Mouse (Mus musculus) neural tube, embryonic 13.5 days (tissue): ENCODE data around the gene Sh3bp4. TPM values are rescaled to one million over a fixed set of nuclear protein-coding genes. Genes with fewer than 3 reads are reported as not detected.

Experiments used
- ATAC-seq: fragments of 200-750 bp; cut with Nextera tagmentation; 2 replicates; pipeline ENCODE4 v1.8.0; 2017; ENCODE audit warnings: low read depth, mild to moderate bottlenecking, moderate TSS enrichment, moderate library complexity
- H3K27ac ChIP-seq: fragments of 300-500 bp; sonication (generic); replicated peaks from 2 replicates; pipeline ENCODE4 v1.5.1; 2015; ENCODE audit warnings: moderate library complexity, mild to moderate bottlenecking, inconsistent platforms
- H3K27me3 ChIP-seq: fragments of 300-500 bp; sonication (generic); 2 replicates; pipeline ENCODE4 v1.6.1; 2015; ENCODE audit warnings: mild to moderate bottlenecking, inconsistent platforms
- H3K36me3 ChIP-seq: fragments of 300-500 bp; sonication (generic); 2 replicates; pipeline ENCODE4 v1.6.1; 2015; ENCODE audit warnings: mild to moderate bottlenecking, inconsistent platforms
- H3K4me1 ChIP-seq: fragments of 300-500 bp; sonication (generic); replicated peaks from 2 replicates; pipeline ENCODE4 v1.6.1; 2015; ENCODE audit warnings: inconsistent platforms
- H3K4me2 ChIP-seq: fragments of 300-500 bp; sonication (generic); 2 replicates; pipeline ENCODE4 v1.6.1; 2015; ENCODE audit warnings: inconsistent platforms, mild to moderate bottlenecking, moderate library complexity
- H3K4me3 ChIP-seq: fragments of 300-500 bp; sonication (generic); 2 replicates; pipeline ENCODE4 v1.5.1; 2015; ENCODE audit warnings: mild to moderate bottlenecking, inconsistent platforms
- H3K9ac ChIP-seq: fragments of 300-500 bp; sonication (generic); 2 replicates; pipeline ENCODE4 v1.6.1; 2015; ENCODE audit warnings: moderate library complexity, mild to moderate bottlenecking, inconsistent platforms
- H3K9me3 ChIP-seq: fragments of 300-500 bp; sonication (generic); 2 replicates; pipeline ENCODE4 v1.6.1; 2016; ENCODE audit warnings: inconsistent platforms
- WGBS: fragments of 180-500 bp; shearing (Covaris S2); methylation state at CpG from one replicate; pipeline ENCODE4 v1.1.7; 2015; 5-methylcytosine and 5-hydroxymethylcytosine counted together
- polyA plus RNA-seq: library from polyadenylated mRNA; unstranded; fragments of >200 nt; fragmentation: Nextera tagmentation; extraction: Ambion mirVana; gene quantifications from 2 replicates; pipeline ENCODE4 v1.2.1, GENCODE M21; 2015

The Sh3bp4 gene
- polyA plus RNA-seq, 1 experiment from 2014 or later = 23.3 TPM

DNA sequence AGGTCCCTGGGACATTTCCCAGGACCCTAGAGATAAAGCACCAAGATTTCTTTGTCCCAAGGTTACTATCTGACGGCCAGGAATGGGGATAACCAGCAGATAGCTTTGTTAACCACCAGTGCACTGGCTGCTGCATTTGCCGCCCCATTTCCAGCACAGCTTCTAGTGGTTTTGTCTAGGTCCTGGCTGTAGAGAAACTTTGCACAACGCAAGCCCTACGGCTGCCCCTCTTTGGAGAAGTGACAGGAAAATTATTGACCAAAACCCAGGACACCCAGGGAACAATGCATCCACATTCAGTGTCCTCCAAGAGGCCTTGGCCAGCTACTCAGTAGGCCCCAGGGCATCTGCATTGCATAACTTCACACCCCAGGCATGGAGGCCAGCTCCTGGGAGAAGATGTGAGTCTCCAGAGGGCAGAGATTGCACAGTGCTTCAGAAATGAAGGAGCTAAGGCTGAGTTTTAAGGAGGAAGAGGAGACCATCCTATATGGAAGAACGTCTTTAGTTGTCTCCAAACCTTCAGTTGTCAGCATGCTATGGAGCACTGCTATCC is 3.2 kb downstream of the Sh3bp4 start:
- WGBS = 54% methylated on average over 5 of the region's 5 CpGs

DNA sequence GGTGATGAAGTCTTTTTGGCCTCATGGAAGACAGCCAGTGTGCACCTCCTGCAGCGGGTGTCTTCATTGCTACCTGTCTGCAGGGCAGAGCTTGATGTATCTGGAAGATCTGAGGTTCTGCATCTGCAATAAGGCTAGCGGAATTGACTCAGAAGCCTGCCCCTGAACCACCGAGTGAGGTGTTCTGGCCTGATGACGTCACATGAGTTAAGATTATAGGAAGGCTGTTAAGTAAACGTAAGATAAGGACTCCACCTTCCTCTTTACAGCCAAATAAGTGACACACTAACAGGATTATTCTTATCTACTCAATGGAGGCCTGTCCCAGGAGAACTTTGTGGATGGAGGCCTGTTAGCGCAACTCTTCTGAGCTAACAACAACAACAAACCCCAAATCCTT is 4.5 kb downstream of the Sh3bp4 start:
- Histone ChIP-seq H3K4me2 (no peak overlapping the region), H3K9ac (no peak overlapping the region), H3K4me3 (no peak overlapping the region), H3K9me3 (no peaks in the 10 kb centered on the region), H3K27ac (no peak overlapping the region), H3K36me3 (no peaks in the 10 kb centered on the region), H3K27me3 (no peaks in the 10 kb centered on the region), H3K4me1 (peaks cover 79% of the 10 kb centered on the region)
- 76% methylated on average over 6 of the region's 6 CpGs for WGBS
- no peak for ATAC-seq

More for the DNA sequence above, 3.2 kb downstream of the Sh3bp4 start:
- H3K9ac ChIP-seq = peak overlapping the region; percentile 92; the same call in 1 of the 2 replicates
- H3K4me1 ChIP-seq = peaks cover 80% of the 10 kb centered on the region
- H3K36me3 ChIP-seq = no peaks in the 10 kb centered on the region
- peak overlapping the region; percentile 81 for H3K4me3 ChIP-seq
- H3K9me3 ChIP-seq = no peaks in the 10 kb centered on the region
- ATAC-seq = no peak
- H3K4me2 ChIP-seq = peak overlapping the region; percentile 77
- H3K27ac ChIP-seq = peak overlapping the region; percentile 94
- no peaks in the 10 kb centered on the region for H3K27me3 ChIP-seq

DNA sequence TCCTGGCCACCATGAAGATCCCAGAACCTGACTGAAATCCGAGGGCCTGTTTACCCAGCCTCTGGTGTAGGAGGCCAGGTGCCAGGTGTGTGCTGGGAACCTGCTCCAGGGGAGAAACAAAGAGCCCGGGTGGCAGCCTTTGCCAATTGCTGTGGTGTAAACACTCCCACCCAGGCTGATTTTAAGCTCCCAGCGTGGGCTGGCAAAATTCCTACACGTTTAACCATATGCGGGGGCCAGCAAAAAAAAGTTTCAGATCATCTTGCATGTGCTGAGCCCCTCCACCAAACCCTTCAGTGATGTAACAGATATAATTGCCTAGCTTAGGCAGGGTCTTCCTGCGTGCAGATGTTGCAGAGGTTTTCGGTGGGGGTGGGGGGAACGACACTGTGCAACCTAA is 4.9 kb downstream of the Sh3bp4 start:
- 72% methylated on average over 8 of the region's 8 CpGs for WGBS
- Histone ChIP-seq H3K27ac (no peak overlapping the region), H3K4me1 (peaks cover 83% of the 10 kb centered on the region), H3K9ac (no peak overlapping the region), H3K4me2 (no peak overlapping the region), H3K36me3 (no peaks in the 10 kb centered on the region), H3K4me3 (no peak overlapping the region), H3K27me3 (no peaks in the 10 kb centered on the region), H3K9me3 (no peaks in the 10 kb centered on the region)
- no peak for ATAC-seq

- Histone ChIP-seq H3K4me1 (peaks cover 95% of the 10 kb centered on the region), H3K36me3 (no peaks in the 10 kb centered on the region), H3K9ac (no peak overlapping the region), H3K4me3 (no peak overlapping the region), H3K4me2 (no peak overlapping the region), H3K9me3 (no peaks in the 10 kb centered on the region), H3K27ac (no peak overlapping the region), H3K27me3 (no peaks in the 10 kb centered on the region)
- 87% methylated on average over 9 of the region's 9 CpGs for WGBS
- no peak for ATAC-seq
Observed at GRCm38 (mm10) chr1:89076777-89077176, 6.6 kb downstream of the Sh3bp4 start.

GRCm38 (mm10) chr1:89078240-89078639 is 8.0 kb downstream of the Sh3bp4 start:
- no peak overlapping the region for H3K9ac ChIP-seq
- no peaks in the 10 kb centered on the region for H3K36me3 ChIP-seq
- H3K4me3 ChIP-seq = no peak overlapping the region
- H3K4me1 ChIP-seq = peaks cover 95% of the 10 kb centered on the region
- 79% methylated on average over 2 of the region's 2 CpGs for WGBS
- no peaks in the 10 kb centered on the region for H3K9me3 ChIP-seq
- H3K27me3 ChIP-seq = no peaks in the 10 kb centered on the region
- H3K27ac ChIP-seq = no peak overlapping the region
- no peak overlapping the region for H3K4me2 ChIP-seq
- no peak for ATAC-seq

GRCm38 (mm10) chr1:89078730-89079129 is 8.5 kb downstream of the Sh3bp4 start:
- Histone ChIP-seq H3K36me3 (no peaks in the 10 kb centered on the region), H3K4me2 (no peak overlapping the region), H3K27ac (no peak overlapping the region), H3K9ac (no peak overlapping the region), H3K27me3 (no peaks in the 10 kb centered on the region), H3K4me3 (no peak overlapping the region), H3K4me1 (peaks cover 92% of the 10 kb centered on the region), H3K9me3 (no peaks in the 10 kb centered on the region)
- 29% methylated on average over 9 of the region's 9 CpGs for WGBS
- no peak for ATAC-seq

- H3K4me2 ChIP-seq = no peak overlapping the region
- no peak overlapping the region for H3K9ac ChIP-seq
- H3K27me3 ChIP-seq = no peaks in the 10 kb centered on the region
- peaks cover 87% of the 10 kb centered on the region for H3K4me1 ChIP-seq
- no peak overlapping the region for H3K4me3 ChIP-seq
- no peaks in the 10 kb centered on the region for H3K36me3 ChIP-seq
- no peak for ATAC-seq
- H3K27ac ChIP-seq = no peak overlapping the region
- no peaks in the 10 kb centered on the region for H3K9me3 ChIP-seq
- 58% methylated on average over 2 of the region's 2 CpGs for WGBS
Observed at GRCm38 (mm10) chr1:89079239-89079638, 9.0 kb downstream of the Sh3bp4 start.

GRCm38 (mm10) chr1:89080371-89080770 is 10.2 kb downstream of the Sh3bp4 start:
- H3K27ac ChIP-seq = no peak overlapping the region
- no peaks in the 10 kb centered on the region for H3K9me3 ChIP-seq
- 79% methylated on average over 8 of the region's 8 CpGs for WGBS
- H3K4me2 ChIP-seq = no peak overlapping the region
- peaks cover 81% of the 10 kb centered on the region for H3K4me1 ChIP-seq
- H3K27me3 ChIP-seq = no peaks in the 10 kb centered on the region
- no peaks in the 10 kb centered on the region; the same call in 1 of the 2 replicates for H3K36me3 ChIP-seq
- H3K4me3 ChIP-seq = no peak overlapping the region
- ATAC-seq = no peak
- no peak overlapping the region for H3K9ac ChIP-seq

DNA sequence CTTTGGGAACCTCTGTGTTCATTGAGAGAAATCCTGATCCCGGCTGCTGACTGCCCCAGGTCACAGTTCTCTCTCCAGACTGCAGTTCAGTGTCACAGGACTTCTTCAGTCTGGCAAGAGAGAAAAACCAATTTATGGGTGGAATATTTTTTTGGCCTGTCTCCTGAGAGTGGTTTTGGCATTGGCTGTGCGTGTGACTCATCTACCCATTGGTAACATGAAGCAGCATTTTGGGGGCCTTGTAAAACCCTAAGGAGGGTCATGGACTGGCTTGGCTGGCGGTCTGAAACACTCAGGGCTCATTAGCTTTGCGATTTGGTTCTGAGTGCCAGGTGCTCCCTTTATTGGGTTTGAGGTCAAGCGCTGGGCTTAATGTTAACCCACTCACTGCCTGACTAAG is 10.6 kb downstream of the Sh3bp4 start:
- WGBS = 47% methylated on average over 5 of the region's 5 CpGs
- no peak overlapping the region for H3K9ac ChIP-seq
- no peak overlapping the region for H3K4me3 ChIP-seq
- no peaks in the 10 kb centered on the region for H3K27me3 ChIP-seq
- H3K9me3 ChIP-seq = no peaks in the 10 kb centered on the region
- no peak for ATAC-seq
- H3K4me2 ChIP-seq = no peak overlapping the region
- no peak overlapping the region for H3K27ac ChIP-seq
- peaks cover 82% of the 10 kb centered on the region for H3K4me1 ChIP-seq
- H3K36me3 ChIP-seq = no peaks in the 10 kb centered on the region; the same call in 1 of the 2 replicates

- no peak overlapping the region for H3K27ac ChIP-seq
- H3K27me3 ChIP-seq = no peaks in the 10 kb centered on the region
- no peak overlapping the region for H3K4me3 ChIP-seq
- no peaks in the 10 kb centered on the region for H3K9me3 ChIP-seq
- H3K9ac ChIP-seq = no peak overlapping the region
- 76% methylated on average over 4 of the region's 4 CpGs for WGBS
- no peak overlapping the region for H3K4me2 ChIP-seq
- no peaks in the 10 kb centered on the region; the same call in 1 of the 2 replicates for H3K36me3 ChIP-seq
- no peak for ATAC-seq
- H3K4me1 ChIP-seq = peaks cover 82% of the 10 kb centered on the region
Observed at GRCm38 (mm10) chr1:89081371-89081770, 11.2 kb downstream of the Sh3bp4 start.

GRCm38 (mm10) chr1:89082171-89082882 is 12.1 kb downstream of the Sh3bp4 start:
- Histone ChIP-seq H3K27ac (no peak overlapping the region), H3K9me3 (no peaks in the 10 kb centered on the region), H3K36me3 (no peaks in the 10 kb centered on the region; the same call in 1 of the 2 replicates), H3K4me1 (peaks cover 82% of the 10 kb centered on the region), H3K4me3 (no peak overlapping the region), H3K27me3 (no peaks in the 10 kb centered on the region), H3K4me2 (no peak overlapping the region), H3K9ac (no peak overlapping the region)
- ATAC-seq = no peak
- whole genome bisulfite sequencing = 23% methylated on average over 14 of the region's 14 CpGs

GRCm38 (mm10) chr1:89086575-89087153 is 16.4 kb downstream of the Sh3bp4 start:
- Histone ChIP-seq H3K4me3 (no peak overlapping the region), H3K9me3 (no peaks in the 10 kb centered on the region), H3K4me2 (no peak overlapping the region), H3K36me3 (no peaks in the 10 kb centered on the region; the same call in 1 of the 2 replicates), H3K27me3 (no peaks in the 10 kb centered on the region), H3K4me1 (peaks cover 80% of the 10 kb centered on the region), H3K27ac (peak overlapping the region; percentile 52), H3K9ac (no peak overlapping the region)
- WGBS = 49% methylated on average over 9 of the region's 9 CpGs
- peak; percentile 46; the same call in 1 of the 2 replicates for ATAC-seq
